Mouse (Mus musculus): ENCODE results near the gene Slc22a14. TPM values are rescaled to one million over a fixed set of nuclear protein-coding genes. Genes with fewer than 3 reads are reported as not detected.

Slc22a14 gene
- total and polyA plus RNA-seq, 3 experiments, result not detected

DNA sequence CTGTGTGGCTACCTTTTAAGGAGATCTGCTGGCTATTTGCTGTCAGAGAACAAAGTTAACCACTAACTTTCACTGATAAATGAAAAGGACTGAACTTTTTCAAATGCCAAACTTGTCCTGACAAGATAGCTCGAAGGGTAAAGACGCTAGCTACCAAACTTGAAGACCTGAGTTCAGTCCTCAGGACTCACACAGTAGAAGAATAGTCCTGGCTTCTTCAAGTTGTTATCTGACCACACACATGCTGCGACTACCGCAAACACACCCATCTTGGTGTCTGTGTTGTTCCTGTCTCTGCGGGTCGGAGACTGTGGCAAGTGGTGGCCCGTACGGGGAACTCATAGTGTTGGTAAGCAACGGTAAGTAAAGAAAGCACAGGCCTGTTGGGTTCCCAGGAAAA lies 161.7 kb downstream of the Slc22a14 start:
- H3K4me1 ChIP-seq (ENCODE audit: control insufficient read depth in 1 of 2, insufficient read depth in 2 of 2, low read length in 2 of 2), result peaks cover 0 to 7% of the 10 kb centered on the region in 2 experiments; a peak in 3 of 4 replicates
- H3K36me3 ChIP-seq (ENCODE audit: control insufficient read depth in 1 of 2, insufficient read depth in 2 of 2, low read length in 2 of 2), result peaks cover 0 to 7% of the 10 kb centered on the region in 2 experiments; a peak in 1 of 4 replicates
- H3K9ac ChIP-seq (ENCODE audit: control insufficient read depth, low read depth, low read length, poor library complexity, severe bottlenecking), result peak overlapping the region; percentile 63
- peak overlapping the region; percentile 27 to 65; a peak in 3 of 4 replicates for H3K4me3 ChIP-seq (ENCODE audit: control insufficient read depth in 1 of 2, insufficient read depth in 1 of 2, low read depth in 2 of 2, low read length in 2 of 2)
- H3K79me2 ChIP-seq (ENCODE audit: control insufficient read depth, insufficient read depth, low read length, poor library complexity), result no peaks in the 10 kb centered on the region
- H3K27me3 ChIP-seq (ENCODE audit: control insufficient read depth in 1 of 2, insufficient read depth in 2 of 2, low read length in 2 of 2), result no peaks in the 10 kb centered on the region
- peak overlapping the region; percentile 81 for H3K27ac ChIP-seq (ENCODE audit: control insufficient read depth, low read depth, low read length)
- DNase-seq (ENCODE audit: low read depth, low spot score), result peak; percentile 94
- no peaks in the 10 kb centered on the region for H3K9me3 ChIP-seq (replicated peaks; ENCODE audit: insufficient read depth, low read length)
- no peak for TF ChIP-seq CHD1 (IDR thresholded peaks at IDR 0.05; ENCODE audit: low read depth, low read length)
- TF ChIP-seq MAX (IDR thresholded peaks at IDR 0.05; ENCODE audit: low read length), result peak; percentile 82
- TF ChIP-seq E2F4 (IDR thresholded peaks at IDR 0.05; ENCODE audit: borderline replicate concordance, low read depth, low read length), result no peak
- peak; percentile 85 to 87 for TF ChIP-seq EP300 (IDR thresholded peaks at IDR 0.05; ENCODE audit: low read depth in 1 of 2, low read length in 2 of 2)
- no peak for TF ChIP-seq GABPA (IDR thresholded peaks at IDR 0.05; ENCODE audit: low read depth, low read length)
- TF ChIP-seq MYC (IDR thresholded peaks at IDR 0.05; ENCODE audit: low read depth, low read length), result peak; percentile 68; the same call in 1 of the 2 replicates
- no peak for TF ChIP-seq ZNF384 (IDR thresholded peaks at IDR 0.05; ENCODE audit: low read depth, low read length)
- no peak for TF ChIP-seq ZMIZ1 (IDR thresholded peaks at IDR 0.05; ENCODE audit: low read depth, low read length)
- TF ChIP-seq ZKSCAN1 (IDR thresholded peaks at IDR 0.05; ENCODE audit: low read depth, low read length), result no peak
- TF ChIP-seq SMC3 (IDR thresholded peaks at IDR 0.05; ENCODE audit: low read depth, low read length), result peak; percentile 7; the same call in 1 of the 2 replicates
- no peak for TF ChIP-seq POLR2AphosphoS5 (IDR thresholded peaks at IDR 0.05; ENCODE audit: borderline replicate concordance, low read depth, low read length)
- peak; percentile 56; the same call in 1 of the 2 replicates for TF ChIP-seq HCFC1 (IDR thresholded peaks at IDR 0.05; ENCODE audit: low read depth, low read length)
- TF ChIP-seq MXI1 (IDR thresholded peaks at IDR 0.05; ENCODE audit: low read depth, low read length), result peak; percentile 78
- peak; percentile 71 for TF ChIP-seq ETS1 (IDR thresholded peaks at IDR 0.05; ENCODE audit: low read depth, low read length)
- TF ChIP-seq RAD21 (IDR thresholded peaks at IDR 0.05; ENCODE audit: low read depth, low read length), result no peak
- peak; percentile 70 for TF ChIP-seq RCOR1 (IDR thresholded peaks at IDR 0.05; ENCODE audit: low read depth, low read length)
- 0 out of 2 replicates have a peak, but pooled peaks have one; percentile 32 for TF ChIP-seq ELF1 (IDR thresholded peaks at IDR 0.05; ENCODE audit: low read depth, low read length)
- TF ChIP-seq USF1 (IDR thresholded peaks at IDR 0.05; ENCODE audit: low read depth, low read length), result no peak
- TF ChIP-seq BHLHE40 (IDR thresholded peaks at IDR 0.05; ENCODE audit: borderline replicate concordance, low read depth, low read length), result no peak
- TF ChIP-seq POLR2AphosphoS2 (IDR thresholded peaks at IDR 0.05; ENCODE audit: low read length), result no peak
- no peak for TF ChIP-seq MAZ (IDR thresholded peaks at IDR 0.05; ENCODE audit: low read depth, low read length)
- TF ChIP-seq NRF1 (IDR thresholded peaks at IDR 0.05; ENCODE audit: insufficient read depth, low read depth, low read length, poor library complexity, severe bottlenecking), result no peak
- TF ChIP-seq SIN3A (IDR thresholded peaks at IDR 0.05; ENCODE audit: low read length), result peak; percentile 87
- peak; percentile 93 for TF ChIP-seq TBP (IDR thresholded peaks at IDR 0.05; ENCODE audit: low read depth, low read length)
- no peak for TF ChIP-seq USF2 (IDR thresholded peaks at IDR 0.05; ENCODE audit: borderline replicate concordance in 1 of 2, insufficient read depth in 1 of 2, low read depth in 1 of 2, low read length in 2 of 2)
- TF ChIP-seq POLR2A (IDR thresholded peaks at IDR 0.05; ENCODE audit: control insufficient read depth in 1 of 2, insufficient read depth in 1 of 2, low read depth in 1 of 2, low read length in 2 of 2, poor library complexity in 1 of 2), result peak in 1 of 2 experiments; percentile 31; a peak in 1 of 4 replicates
- TF ChIP-seq UBTF (IDR thresholded peaks at IDR 0.05; ENCODE audit: borderline replicate concordance, insufficient read depth, low read depth, low read length), result 0 out of 2 replicates have a peak, but pooled peaks have one; percentile 43
- no peak for TF ChIP-seq KAT2A (conservative IDR thresholded peaks at IDR 0.05; ENCODE audit: low read depth, low read length)
- TF ChIP-seq NELFE (IDR thresholded peaks at IDR 0.05; ENCODE audit: low read depth, low read length), result no peak
- TF ChIP-seq MEF2A (IDR thresholded peaks at IDR 0.05; ENCODE audit: extremely low read depth, insufficient replicate concordance, low read depth, low read length, poor library complexity, severe bottlenecking), result no peak
- no peak for TF ChIP-seq MAFK (IDR thresholded peaks at IDR 0.05; ENCODE audit: borderline replicate concordance, low read depth, low read length)
- TF ChIP-seq MYB (IDR thresholded peaks at IDR 0.05; ENCODE audit: low read depth, low read length), result no peak
- peak; percentile 87 for TF ChIP-seq TAL1 (IDR thresholded peaks at IDR 0.05; ENCODE audit: low read length)
- TF ChIP-seq TCF12 (IDR thresholded peaks at IDR 0.05; ENCODE audit: low read depth, low read length), result peak; percentile 89
- no peak for TF ChIP-seq CTCF (IDR thresholded peaks at IDR 0.05 in 2 of 3, conservative IDR thresholded peaks at IDR 0.05 in 1 of 3; ENCODE audit: control insufficient read depth in 1 of 3, insufficient read depth in 1 of 3, low read depth in 2 of 3, low read length in 3 of 3, poor library complexity in 1 of 3, severe bottlenecking in 1 of 3)
- TF ChIP-seq CHD2 (IDR thresholded peaks at IDR 0.05; ENCODE audit: low read length), result no peak
- TF ChIP-seq JUND (IDR thresholded peaks at IDR 0.05; ENCODE audit: low read depth, low read length), result no peak
